Mouse (Mus musculus) embryonic fibroblast, embryonic 13.5 days (primary cell): ENCODE data around the gene Prkaca.

ENCODE experiments used
- CTCF ChIP-seq: IDR thresholded peaks from 2 replicates; pipeline ENCODE4 v1.5.1; 2011; ENCODE audit warnings: mild to moderate bottlenecking, control low read depth, low read length, moderate library complexity, borderline replicate concordance; ENCODE audit not compliant: insufficient read depth
- POLR2A ChIP-seq: IDR thresholded peaks from 2 replicates; pipeline ENCODE4 v1.6.1; 2011; ENCODE audit warnings: low read depth, mild to moderate bottlenecking, control low read depth, low read length, moderate library complexity

DNA sequence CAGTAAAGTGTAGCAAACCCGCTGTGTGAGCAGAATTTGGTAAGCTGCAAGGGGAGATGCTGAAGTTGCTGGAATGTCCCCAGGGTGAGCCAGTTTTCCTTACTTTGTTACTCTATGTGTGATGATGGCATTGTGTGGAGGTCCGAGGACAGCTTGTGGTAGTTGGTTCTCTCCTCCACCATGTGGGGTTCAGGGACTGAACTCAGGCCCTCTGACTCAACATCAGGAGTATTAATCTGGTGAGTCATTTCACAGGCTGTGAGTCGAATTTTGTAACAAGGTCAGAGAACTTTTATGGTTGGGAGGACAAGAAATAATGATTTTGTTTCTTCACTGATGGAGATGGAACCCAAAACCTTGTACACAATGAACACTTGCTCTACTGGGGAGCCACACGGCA, 60.0 kb downstream of the Prkaca start:
- TF ChIP-seq POLR2A: no peak
- TF ChIP-seq CTCF: no peak
